Mouse (Mus musculus) liver, adult 2 months (tissue): ENCODE measurements around the gene Plcg1. TPM values are rescaled to one million over a fixed set of nuclear protein-coding genes. Genes with fewer than 3 reads are reported as not detected.

Experiments used
- DNase-seq: peaks from one replicate; pipeline ENCODE4 v3.0.0-alpha.2; 2011; ENCODE audit warnings: low read depth, low spot score; ENCODE audit errors: extremely low read depth
- H3K27ac ChIP-seq: fragments of 200-500 bp; replicated peaks from 2 replicates; pipeline ENCODE4 v1.5.1; 2012; ENCODE audit warnings: low read depth, mild to moderate bottlenecking, control low read depth, inconsistent platforms, low read length; ENCODE audit not compliant: insufficient read depth
- H3K27me3 ChIP-seq: fragments of 200-500 bp; 2 replicates; pipeline ENCODE4 v1.6.1; 2012; ENCODE audit warnings: mild to moderate bottlenecking, moderate library complexity, low read length, inconsistent platforms; ENCODE audit not compliant: control insufficient read depth, insufficient read depth
- H3K36me3 ChIP-seq: fragments of 200-500 bp; 2 replicates; pipeline ENCODE4 v1.6.1; 2012; ENCODE audit warnings: low read length, inconsistent platforms; ENCODE audit not compliant: control insufficient read depth, insufficient read depth
- H3K4me1 ChIP-seq: fragments of 200-500 bp; 2 replicates; pipeline ENCODE4 v1.6.1; 2011; ENCODE audit warnings: low read length; ENCODE audit not compliant: control insufficient read depth, insufficient read depth
- H3K4me3 ChIP-seq: fragments of 200-500 bp; 2 replicates; pipeline ENCODE4 v1.5.1; 2011; ENCODE audit warnings: low read depth, mild to moderate bottlenecking, control low read depth, low read length, moderate library complexity; ENCODE audit not compliant: insufficient read depth
- H3K79me2 ChIP-seq: fragments of 200-500 bp; 2 replicates; pipeline ENCODE4 v1.6.1; 2012; ENCODE audit warnings: inconsistent platforms, mild to moderate bottlenecking, low read length, moderate library complexity; ENCODE audit not compliant: control insufficient read depth, insufficient read depth
- H3K9ac ChIP-seq: fragments of 200-500 bp; 2 replicates; pipeline ENCODE4 v1.6.1; 2012; ENCODE audit warnings: low read depth, mild to moderate bottlenecking, control low read depth, inconsistent platforms, low read length
- CTCF ChIP-seq: fragments of 200-500 bp; IDR thresholded peaks from 2 replicates; pipeline ENCODE4 v1.5.1; 2011; ENCODE audit warnings: low read depth, low read length, control low read depth
- POLR2A ChIP-seq: fragments of 200-500 bp; IDR thresholded peaks from 2 replicates; pipeline ENCODE4 v1.6.1; 2011; ENCODE audit warnings: low read length, control low read depth; ENCODE audit not compliant: insufficient read depth; ENCODE audit errors: extremely low read depth
- WGBS: fragments of 180-500 bp; shearing (Covaris S2); methylation state at CpG from one replicate; pipeline ENCODE4 v1.1.7; 2018; 5-methylcytosine and 5-hydroxymethylcytosine counted together
- polyA plus RNA-seq: library from polyadenylated mRNA; depleted of rRNA; stranded (reverse); fragments of >200 nt; gene quantifications from 2 replicates; pipeline ENCODE4 v1.2.3, GENCODE M21; 2012
- total RNA-seq: library from RNA; depleted of rRNA; stranded (reverse); fragments of >200 nt; gene quantifications from 2 replicates; pipeline ENCODE4 v1.2.3, GENCODE M21; 2014

Plcg1 gene
- total and polyA plus RNA-seq, 2 experiments, result 30.0 to 40.9 TPM

DNA sequence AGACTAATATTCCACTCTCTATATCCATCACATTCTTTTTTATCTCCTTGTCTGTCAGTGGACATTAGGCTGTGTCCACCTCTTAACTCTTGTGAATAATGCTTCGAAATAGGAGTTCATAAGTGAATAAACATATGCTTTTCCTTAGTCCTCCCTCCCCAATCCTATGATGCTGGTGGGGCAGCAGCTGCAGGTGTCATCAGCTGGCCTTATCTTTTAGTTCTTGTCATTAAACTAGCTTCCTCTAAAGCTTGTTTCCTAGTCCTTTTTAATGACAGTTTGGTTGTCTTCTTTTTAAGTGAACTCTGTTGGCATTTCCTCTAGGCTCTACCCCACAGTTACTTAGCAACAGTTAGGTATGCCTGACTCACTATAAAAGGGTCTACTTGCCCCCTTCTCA lies 57.9 kb downstream of the Plcg1 start:
- no peak overlapping the region for H3K9ac ChIP-seq
- H3K4me1 ChIP-seq, result peaks cover 2% of the 10 kb centered on the region; the same call in 1 of the 2 replicates
- WGBS, result 95% methylated on average over 1 of the region's 1 CpGs
- H3K36me3 ChIP-seq, result peaks cover 5% of the 10 kb centered on the region; the same call in 1 of the 2 replicates
- H3K4me3 ChIP-seq, result no peak overlapping the region
- peaks cover 13% of the 10 kb centered on the region; the same call in 1 of the 2 replicates for H3K79me2 ChIP-seq
- H3K27me3 ChIP-seq, result no peaks in the 10 kb centered on the region
- TF ChIP-seq POLR2A (no peak), CTCF (no peak)
- DNase-seq, result no peak
- H3K27ac ChIP-seq, result no peak overlapping the region

DNA sequence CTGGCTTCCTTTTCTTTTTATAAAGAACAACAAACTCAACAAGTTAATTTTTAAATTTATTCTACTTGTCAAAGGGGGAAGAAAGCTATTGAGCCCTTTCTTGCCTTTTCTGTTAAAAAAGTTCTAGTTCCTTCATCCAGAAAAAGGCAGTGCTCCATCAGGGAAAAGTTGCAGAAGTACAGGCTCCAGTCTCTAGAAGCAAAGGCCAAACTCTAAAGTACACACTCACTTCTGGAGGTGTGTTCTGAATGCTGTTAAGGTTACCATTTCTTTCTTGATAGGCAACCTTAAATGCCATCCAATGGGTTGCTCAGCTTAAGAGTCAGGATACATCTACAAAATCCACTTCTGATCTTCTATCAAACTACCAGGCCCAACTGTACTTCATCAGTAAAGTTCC lies 58.6 kb downstream of the Plcg1 start:
- Histone ChIP-seq H3K4me1 (peaks cover 2% of the 10 kb centered on the region; the same call in 1 of the 2 replicates), H3K36me3 (peaks cover 5% of the 10 kb centered on the region; the same call in 1 of the 2 replicates), H3K9ac (no peak overlapping the region), H3K27ac (no peak overlapping the region), H3K27me3 (no peaks in the 10 kb centered on the region), H3K79me2 (peaks cover 13% of the 10 kb centered on the region; the same call in 1 of the 2 replicates), H3K4me3 (no peak overlapping the region)
- no peak for TF ChIP-seq CTCF
- TF ChIP-seq POLR2A, result no peak
- no peak for DNase-seq

DNA sequence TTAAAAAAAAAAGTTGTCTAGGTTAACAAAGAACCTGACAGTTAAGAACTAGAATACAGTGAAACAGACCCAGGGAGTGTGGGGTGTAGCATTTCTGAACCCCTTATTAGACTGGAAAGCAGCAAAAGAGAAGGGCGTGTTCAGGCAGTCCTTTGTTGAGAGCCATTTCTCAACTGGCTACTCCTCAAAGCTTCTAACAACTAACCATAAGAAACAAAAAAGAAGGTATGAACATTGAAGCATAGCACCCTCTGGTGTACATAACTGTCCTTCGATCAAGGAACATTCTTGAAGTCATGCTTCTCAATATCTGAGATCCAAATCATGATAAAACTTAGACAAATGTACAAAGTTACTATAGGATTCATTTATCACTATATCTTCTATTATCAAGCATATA lies 62.0 kb downstream of the Plcg1 start:
- Histone ChIP-seq H3K27me3 (no peaks in the 10 kb centered on the region), H3K9ac (no peak overlapping the region), H3K4me3 (no peak overlapping the region), H3K79me2 (peaks cover 9% of the 10 kb centered on the region; the same call in 1 of the 2 replicates), H3K4me1 (peaks cover 12% of the 10 kb centered on the region), H3K36me3 (0 out of 2 replicates have a peak, but pooled peaks cover 2% of the 10 kb centered on the region), H3K27ac (no peak overlapping the region)
- TF ChIP-seq CTCF (peak; percentile 27; the same call in 1 of the 2 replicates), POLR2A (no peak)
- WGBS, result 82% methylated on average over 2 of the region's 2 CpGs
- no peak for DNase-seq

DNA sequence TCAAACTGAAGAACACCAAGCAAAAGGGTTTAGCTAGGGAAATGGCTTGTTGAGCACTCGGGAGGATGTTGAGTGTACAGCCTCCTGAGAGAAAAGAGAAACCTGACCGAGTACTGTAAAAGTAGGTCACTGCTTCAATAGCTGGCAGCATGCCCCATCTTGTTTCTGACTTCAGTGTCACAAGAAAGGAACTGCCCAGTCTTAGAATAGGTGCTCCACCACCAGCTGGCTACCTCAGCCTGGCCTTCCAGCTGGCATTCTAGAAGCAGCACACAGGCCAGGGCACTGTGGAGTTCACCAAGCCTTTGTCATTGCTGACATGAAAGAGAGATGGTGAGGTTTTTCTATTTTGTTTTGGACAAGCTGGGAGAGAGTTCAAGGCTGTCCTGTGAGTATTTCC lies 65.9 kb downstream of the Plcg1 start:
- Histone ChIP-seq H3K79me2 (peaks cover 11% of the 10 kb centered on the region; the same call in 1 of the 2 replicates), H3K9ac (no peak overlapping the region), H3K4me1 (peaks cover 14% of the 10 kb centered on the region), H3K36me3 (peaks cover 3% of the 10 kb centered on the region; the same call in 1 of the 2 replicates), H3K27me3 (no peaks in the 10 kb centered on the region), H3K4me3 (no peak overlapping the region), H3K27ac (peak overlapping the region; percentile 20)
- DNase-seq, result peak; percentile 65
- TF ChIP-seq POLR2A, result no peak
- no peak for TF ChIP-seq CTCF
- WGBS, result 15% methylated on average over 2 of the region's 2 CpGs

DNA sequence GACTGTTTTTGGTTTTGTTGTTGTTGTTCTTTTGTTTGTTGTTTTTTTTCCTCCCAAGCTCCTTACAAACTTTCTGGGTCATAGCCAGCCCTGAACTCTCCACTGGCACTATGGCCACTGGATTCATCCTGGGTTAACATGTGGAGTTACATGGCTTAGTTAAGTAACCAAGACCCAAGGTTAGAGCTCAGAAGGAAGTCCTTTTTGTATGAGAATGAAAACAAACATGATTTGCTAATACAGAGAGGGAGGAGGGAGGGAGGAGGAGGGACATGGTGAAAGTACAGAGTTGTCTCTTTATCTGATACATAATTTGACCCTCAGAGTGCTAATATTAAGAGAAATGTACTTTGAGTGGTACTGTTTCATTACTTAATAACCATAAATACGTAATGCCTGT lies 67.1 kb downstream of the Plcg1 start:
- peaks cover 9% of the 10 kb centered on the region; the same call in 1 of the 2 replicates for H3K79me2 ChIP-seq
- no peaks in the 10 kb centered on the region for H3K27me3 ChIP-seq
- no peak overlapping the region for H3K9ac ChIP-seq
- H3K4me3 ChIP-seq, result no peak overlapping the region
- WGBS, result 19% methylated on average over 1 of the region's 1 CpGs
- peak overlapping the region; percentile 71 for H3K27ac ChIP-seq
- DNase-seq, result peak; percentile 81
- no peak for TF ChIP-seq POLR2A
- peaks cover 14% of the 10 kb centered on the region for H3K4me1 ChIP-seq
- peaks cover 2% of the 10 kb centered on the region for H3K36me3 ChIP-seq

DNA sequence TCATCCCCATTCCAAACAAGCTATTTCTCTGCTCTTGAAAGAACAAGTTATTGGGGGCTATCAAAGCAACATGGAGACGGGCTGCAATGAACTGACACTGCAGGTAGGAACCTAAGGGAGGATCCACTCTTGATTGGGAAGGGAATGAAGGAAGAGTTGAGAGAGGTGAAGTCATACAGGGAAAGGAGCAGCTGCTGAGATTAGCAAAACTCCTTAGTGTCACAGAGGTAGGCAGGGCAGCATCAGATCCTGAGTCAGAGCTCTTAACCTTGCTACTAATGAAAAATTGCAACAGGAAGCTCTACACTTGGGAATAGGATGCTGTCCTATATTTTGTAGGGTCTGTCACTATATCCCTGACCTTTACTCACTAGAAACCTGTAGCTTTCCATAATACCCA lies 69.9 kb downstream of the Plcg1 start:
- Histone ChIP-seq H3K4me1 (peaks cover 26% of the 10 kb centered on the region), H3K27me3 (no peaks in the 10 kb centered on the region), H3K9ac (no peak overlapping the region), H3K4me3 (no peak overlapping the region), H3K79me2 (peaks cover 17% of the 10 kb centered on the region), H3K27ac (no peak overlapping the region), H3K36me3 (peaks cover 2% of the 10 kb centered on the region)
- TF ChIP-seq POLR2A (no peak), CTCF (no peak)
- 100% methylated on average over 1 of the region's 1 CpGs for WGBS
- DNase-seq, result no peak
